Mouse (Mus musculus) G1E-ER4 (cell line): ENCODE results near the gene Gpr152. TPM values are rescaled to one million over a fixed set of nuclear protein-coding genes. Genes with fewer than 3 reads are reported as not detected.

Source experiments
- GATA1 ChIP-seq: IDR thresholded peaks from one replicate; pipeline ENCODE4 v1.8.0; 2012; ENCODE audit warnings: low read length, inconsistent platforms
- polyA plus RNA-seq: library from polyadenylated mRNA; stranded (reverse); fragments of >175 nt; gene quantifications from 2 replicates; pipeline ENCODE4 v1.2.3, GENCODE M21; 2012

The Gpr152 gene
- polyA plus RNA-seq, 1 experiment, result not detected

DNA sequence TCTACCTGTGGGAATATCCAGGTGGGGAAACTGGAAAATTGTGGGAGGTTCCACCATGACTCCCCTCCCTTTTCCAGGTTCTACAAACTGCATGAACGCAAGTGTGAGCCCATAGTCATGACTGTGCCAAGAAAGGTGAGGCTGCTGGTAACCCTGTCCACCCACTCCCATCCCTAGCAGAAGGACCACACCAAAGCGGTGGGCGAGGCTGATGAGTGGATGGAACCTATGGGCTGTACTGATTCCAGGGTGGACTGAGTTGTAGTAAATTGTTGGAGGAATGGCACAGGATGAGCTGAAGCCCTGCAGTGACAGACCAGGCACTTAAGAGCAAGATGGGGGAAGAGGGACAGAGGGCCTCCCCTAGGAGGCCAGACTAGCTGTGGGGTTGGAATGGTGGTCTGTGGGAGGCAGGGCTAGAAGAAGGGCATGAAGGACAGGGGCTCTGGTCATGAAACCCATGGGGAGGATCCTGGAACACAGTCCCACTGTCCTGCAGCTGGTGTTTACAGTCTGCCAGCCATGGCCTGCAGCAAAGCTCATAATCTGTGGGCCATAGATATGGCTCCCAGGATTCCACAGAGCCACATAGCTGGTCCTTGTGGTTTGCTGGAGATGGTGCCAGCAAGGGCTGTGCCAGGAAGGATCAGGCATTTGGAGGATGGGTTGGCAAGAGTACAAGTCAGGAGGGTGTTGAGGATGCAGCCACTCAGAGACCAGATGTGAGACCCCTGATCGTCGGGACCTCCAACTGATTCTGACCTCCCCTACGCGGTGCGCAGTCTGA lies 13.1 kb downstream of the Gpr152 start:
- TF ChIP-seq GATA1, result no peak

DNA sequence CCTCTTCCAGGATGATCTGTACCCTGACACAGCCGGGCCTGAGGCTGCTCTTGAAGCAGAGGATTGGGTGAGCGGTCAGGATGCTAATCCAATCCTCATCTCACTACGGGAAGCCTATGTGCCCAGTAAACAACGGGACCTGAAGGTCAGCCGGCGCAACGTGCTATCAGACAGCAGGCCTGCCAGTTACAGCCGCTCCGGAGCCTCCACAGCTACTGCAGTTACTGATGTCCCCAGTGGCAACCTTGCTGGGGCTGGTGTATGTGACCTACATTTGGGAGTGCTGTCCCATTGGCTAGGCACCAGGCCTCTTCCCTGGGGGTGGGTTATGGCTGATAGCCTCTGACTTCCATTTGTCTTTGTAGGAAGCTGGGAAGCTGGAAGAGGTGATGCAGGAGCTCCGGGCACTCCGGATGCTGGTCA lies 13.7 kb downstream of the Gpr152 start, which contains the start of gene Ptprcap:
Gene Ptprcap, plus strand, starts transcription at position 373 of the 423 bp plus-strand sequence.
- TF ChIP-seq GATA1, result no peak

DNA sequence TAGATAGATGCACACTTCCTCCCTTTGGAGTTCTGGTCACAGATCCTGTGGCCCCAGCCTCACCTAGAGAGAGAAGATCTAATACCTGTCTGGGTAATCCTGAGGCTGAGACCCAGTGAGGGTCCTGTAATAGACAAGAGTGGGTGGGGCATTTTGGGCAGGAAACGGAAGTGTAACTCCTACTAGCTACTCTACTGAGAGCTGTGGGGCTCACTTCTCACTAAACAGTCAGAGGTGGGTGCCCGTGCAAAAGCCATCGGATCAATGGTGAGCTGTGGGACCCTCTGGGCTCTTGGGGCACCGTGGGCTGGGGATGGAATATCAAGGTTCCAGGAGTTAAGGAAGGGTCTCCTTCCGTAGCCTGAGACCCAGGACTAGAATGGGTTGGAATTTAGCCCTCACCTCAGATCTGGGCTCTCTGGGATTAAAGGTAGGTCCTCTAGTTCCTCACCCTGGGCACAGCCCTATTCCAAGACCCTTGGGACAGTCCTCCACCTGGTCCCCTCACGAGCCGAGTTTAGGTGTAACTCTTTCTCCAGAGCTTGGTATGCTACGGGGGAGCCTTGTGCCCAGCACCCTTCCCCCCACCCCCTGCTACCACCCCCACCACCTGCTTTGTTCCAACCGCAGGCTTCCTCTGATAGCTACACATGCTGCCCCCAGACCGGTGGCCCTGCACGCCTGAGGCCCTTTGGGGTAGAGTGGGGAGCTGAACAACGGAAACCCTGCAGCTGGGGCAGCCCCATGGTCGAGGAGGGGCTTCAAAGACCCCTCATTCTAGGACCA lies 15.0 kb downstream of the Gpr152 start:
- no peak for TF ChIP-seq GATA1

DNA sequence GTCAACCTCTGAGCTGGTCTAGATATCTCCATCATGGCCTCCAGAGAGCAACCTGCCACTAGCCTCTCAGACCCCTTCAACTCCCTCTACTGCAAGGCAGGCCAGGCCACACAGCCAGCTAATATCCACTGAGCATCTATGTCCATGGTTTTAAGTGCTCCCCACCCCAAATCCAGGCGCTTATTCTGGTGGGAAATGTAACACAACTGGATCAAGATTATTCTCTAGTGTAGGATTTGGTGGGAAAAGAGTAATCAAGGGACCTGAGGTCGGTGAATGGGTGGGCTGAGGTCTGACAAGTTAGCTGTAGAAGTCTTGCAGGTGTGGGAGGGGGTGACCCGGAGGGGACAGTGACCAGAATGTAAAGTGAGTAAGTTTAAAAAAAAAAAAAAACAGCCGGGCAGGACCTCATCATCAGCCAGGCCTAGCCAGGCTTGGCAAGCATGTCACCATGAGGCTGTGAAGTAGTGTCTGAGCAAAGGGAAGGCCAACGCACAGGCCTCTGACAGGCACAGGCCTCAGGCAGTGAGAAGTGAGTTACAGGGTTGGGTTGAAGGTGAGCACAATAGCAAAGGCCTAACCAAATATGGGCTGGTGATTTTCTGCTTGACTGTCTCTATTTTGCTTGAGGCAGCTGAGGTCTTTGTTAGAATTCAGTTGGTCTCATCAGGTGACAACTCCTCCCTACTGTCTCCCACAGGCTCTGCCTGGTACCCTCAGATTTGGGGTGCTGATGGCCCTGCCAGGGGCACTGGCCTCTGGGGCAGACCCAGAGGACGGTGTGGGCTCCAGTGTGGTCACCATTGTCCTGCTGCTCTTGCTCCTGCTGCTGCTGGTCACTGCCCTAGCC lies 15.9 kb downstream of the Gpr152 start:
- TF ChIP-seq GATA1, result no peak

DNA sequence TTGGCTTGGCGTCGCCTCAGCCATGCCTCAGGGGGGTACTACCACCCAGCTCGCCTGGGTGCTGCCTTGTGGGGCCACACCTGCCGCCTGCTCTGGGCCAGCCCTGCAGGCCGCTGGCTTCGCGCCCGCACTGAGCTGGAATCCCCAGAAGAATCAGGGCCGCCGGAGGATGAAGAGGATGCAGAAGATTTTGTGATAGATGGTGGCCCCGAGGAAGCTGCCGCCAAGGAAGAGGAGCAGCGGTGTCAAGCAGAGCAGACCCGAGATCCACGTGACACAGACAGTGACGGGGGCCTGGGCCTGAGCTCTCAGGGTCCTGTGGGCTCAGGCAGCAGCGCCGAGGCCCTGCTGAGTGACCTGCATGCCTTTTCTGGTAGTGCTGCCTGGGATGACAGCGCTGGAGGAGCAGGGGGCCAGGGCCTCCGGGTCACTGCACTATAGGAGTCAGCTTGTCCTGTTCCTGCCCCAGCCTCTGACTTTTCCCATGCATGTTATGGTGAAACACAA lies 16.5 kb downstream of the Gpr152 start:
- no peak for TF ChIP-seq GATA1

DNA sequence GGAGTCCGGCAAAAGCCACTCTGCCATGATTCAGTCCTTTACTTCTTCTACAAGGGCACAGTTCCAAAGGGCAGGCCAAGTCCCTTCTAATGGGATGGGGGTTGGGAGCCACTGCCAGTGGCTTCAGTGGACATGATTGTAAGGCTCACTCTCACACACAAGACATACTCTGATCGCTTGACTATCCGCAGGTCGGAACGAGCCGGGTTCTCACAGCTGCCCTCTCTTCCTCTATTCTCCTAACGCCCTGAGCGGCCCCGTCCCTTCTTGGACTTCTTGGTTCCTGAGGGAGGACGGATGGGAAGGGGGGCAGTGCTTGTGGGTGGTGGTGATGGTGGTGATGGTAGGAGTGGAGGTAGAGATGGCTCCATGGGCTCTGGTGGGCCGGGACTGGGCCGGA lies 17.2 kb downstream of the Gpr152 start:
- TF ChIP-seq GATA1, result no peak

DNA sequence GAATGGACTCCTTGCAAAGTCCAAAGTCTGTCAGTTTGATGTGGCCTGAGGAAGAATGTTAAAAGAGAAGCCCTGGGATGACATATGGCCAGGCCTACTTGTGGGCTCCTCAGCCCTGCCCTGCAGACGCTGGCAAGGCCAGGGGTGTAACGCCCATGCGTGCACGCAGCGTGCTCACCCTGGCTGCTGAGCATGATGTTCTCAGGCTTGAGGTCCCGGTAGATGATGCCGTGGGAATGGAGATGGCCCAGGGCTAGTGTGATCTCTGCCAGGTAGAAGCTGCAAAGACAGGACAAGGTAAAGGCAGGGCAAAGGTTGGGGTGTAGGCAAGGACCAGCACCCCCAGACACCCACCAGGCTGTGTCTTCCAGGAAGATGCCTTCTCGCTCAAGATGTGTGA lies 19.5 kb downstream of the Gpr152 start:
- no peak for TF ChIP-seq GATA1

DNA sequence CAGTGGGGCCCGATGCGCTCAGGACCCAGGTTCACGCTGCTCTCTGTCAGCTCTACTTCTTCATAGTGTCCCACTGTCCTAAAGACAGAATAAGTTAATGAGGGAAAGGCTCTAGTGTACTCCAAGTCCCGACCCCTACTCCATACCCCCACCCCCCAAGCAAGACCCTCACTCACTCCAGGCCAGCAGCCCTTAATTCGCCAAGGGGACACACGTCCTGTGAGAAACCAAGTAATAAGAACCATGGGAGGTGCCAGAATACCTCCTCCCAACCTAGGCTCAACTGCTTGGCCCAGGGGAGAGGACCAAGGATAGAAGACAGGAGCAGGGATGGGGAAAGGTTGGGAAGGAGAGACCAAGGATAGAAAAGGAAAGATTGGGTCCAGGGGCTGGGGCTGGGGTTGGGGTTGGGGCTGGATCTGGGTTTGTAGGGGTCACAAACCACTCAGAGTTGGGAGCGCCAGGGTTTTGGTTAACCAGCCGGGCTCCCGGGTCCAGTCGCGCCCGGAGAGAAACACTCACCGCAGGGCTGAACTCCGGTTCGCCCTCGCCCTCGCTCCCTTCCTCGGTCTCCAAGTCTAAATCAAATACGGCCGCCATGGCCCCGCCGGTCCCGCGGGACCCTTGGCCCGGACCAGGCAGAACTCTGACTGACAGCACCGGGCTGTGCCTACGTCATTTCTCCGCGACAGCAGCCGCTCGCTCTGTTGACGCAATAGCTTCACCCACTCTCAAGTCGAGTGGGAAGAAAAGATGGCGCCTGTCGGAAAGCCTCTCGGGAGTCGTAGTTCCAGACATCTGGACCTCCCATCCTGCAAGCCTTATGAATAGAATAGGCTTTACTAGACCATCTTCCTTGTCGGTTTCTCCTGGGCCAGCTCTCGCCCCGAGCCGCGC lies 23.3 kb downstream of the Gpr152 start, which contains the start of gene Rps6kb2:
Gene Rps6kb2, minus strand, starts transcription at position 709 of the 897 bp plus-strand sequence.
- TF ChIP-seq GATA1, result no peak

DNA sequence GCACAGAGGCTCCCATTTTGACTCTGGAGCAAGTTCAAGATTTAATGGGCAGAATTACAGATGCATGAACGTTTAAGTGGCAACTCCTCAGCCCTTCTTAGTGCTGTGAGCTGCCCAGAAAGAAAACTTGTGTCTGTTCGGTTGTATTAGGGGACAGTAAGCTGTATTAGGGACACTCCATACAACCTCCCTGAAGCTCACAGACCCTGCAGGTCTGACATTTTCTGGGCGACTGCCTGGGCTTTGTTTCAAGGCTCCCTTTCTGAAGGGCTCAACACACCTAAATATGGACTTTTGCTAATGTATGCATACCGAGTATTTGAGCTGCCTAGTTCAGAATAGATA lies 23.9 kb downstream of the Gpr152 start:
- no peak for TF ChIP-seq GATA1

DNA sequence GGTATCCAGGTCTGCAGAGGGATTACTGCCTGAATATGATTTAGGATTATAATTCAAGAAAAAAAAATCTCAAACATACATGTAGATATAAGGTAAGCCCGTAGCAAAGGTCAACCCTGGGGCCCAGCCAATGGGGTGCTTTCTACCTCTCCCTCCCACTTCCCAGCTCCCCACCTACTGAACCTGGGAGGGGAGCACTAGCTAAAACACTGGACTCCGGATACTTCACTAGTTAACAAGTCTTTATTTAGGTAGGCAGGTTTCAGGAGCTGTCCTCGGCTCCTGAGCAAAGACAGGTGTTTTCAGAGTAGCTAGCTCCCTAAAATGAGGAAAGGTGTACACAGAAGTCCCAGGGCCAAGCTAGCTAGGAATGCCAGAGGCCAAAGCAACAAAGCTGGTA lies 24.5 kb downstream of the Gpr152 start:
- no peak for TF ChIP-seq GATA1

DNA sequence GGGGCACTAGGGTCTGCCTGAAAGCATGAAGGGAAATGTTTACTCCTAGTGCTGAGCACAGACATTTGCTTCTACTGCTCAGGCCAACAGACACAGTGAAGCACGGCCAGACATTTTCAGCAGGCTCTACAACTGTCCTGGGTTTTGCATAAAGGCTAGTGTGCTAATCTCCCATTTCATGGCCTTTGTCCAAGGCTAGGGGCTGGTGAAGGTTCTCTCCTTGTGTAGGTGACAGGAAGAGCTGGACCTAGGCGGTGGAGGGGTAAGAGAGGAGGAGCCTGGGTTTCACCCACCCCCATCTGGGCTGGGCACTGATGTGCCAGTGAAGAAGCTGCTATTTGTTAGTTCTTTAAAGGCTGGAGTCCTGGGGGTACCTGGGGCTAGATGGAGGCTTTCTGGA lies 25.1 kb downstream of the Gpr152 start:
- TF ChIP-seq GATA1, result no peak

DNA sequence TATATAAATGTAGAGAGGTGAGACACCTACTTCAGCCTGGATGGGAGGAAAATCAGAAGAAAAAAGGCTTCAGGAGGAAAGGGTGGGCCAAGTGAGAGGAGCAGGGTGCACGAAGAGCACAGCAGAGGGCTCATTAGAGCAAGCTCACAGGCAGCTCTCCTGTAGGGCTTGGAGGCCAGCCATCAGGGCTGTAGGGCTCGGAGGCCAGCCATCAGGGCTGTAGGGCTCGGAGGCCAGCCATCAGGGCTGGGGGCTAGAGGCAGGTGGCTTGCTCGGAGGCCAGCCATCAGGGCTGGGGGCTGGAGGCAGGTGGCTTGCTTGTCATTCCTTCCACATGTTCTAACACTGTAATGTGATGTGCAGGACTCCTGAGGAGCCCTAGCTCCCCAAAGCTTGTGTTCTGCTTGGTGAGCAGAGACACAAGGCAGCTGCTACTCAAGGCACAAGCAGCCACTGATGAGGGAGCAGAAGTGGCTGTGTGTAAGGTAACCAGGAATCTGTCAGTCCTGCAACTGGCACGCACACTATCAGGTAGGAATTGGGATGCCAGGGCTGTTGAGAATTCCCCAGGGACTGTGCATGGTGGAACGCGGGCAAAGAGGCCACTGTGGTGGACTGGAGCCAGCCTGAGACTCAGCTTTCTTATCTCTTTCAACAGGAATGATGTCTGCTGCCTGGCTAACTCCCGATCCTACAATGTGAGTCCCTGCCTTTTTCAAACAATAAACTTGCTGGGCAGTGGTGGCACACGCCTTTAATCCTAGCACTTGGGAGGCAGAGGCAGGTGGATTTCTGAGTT lies 27.3 kb downstream of the Gpr152 start:
- no peak for TF ChIP-seq GATA1

DNA sequence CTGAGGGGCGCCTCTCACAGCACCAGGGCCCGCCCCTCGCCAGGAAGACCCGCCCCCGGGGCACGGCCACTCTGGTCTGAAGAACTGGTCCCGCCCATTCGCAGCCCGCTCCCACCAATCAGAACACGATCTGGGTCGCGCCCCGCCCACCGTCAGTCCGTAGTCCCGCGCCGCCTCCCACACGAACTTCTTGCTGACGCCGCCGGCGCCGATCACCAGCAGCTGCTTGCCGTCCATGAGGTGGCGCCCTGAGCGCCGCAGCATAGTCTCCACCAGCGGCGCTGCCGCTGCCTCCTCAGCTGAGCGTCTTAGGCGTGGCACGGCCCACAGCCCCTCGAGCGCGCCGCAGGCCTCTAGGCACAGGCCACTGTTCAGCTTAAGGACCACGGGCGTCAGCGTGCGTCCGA lies 29.8 kb downstream of the Gpr152 start:
- TF ChIP-seq GATA1, result no peak

DNA sequence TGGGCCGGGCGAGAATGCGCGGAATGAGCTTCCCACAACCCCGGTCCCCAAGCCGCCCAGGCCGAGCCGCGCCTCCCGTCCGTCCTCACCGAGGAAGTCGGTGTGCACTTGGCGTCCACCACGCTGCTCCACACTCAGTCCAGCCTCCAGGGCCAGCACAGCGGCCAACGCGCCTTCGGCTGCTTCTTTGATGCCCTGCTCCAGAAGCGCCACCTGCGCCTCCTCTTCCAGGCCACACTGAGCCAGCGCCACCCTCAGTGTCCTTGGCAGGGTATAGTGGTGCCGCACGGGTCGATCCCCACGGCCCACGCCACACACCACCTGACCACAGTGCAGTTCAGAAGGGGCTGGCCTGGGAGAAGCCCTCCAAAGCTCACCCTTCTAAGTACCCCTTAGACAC lies 30.2 kb downstream of the Gpr152 start:
- TF ChIP-seq GATA1, result no peak
